Mouse (Mus musculus) cerebellum, adult 2 months (tissue): Measurements from ENCODE around the gene Eml4.

ENCODE experiments used
- CTCF ChIP-seq: fragments of 200-500 bp; IDR thresholded peaks from 2 replicates; pipeline ENCODE4 v1.5.1; 2011; ENCODE audit warnings: low read depth, mild to moderate bottlenecking, control low read depth, low read length, moderate library complexity, borderline replicate concordance; ENCODE audit not compliant: insufficient read depth
- POLR2A ChIP-seq: fragments of 200-500 bp; IDR thresholded peaks from 2 replicates; pipeline ENCODE4 v1.6.1; 2011; ENCODE audit warnings: low read length, control low read depth, borderline replicate concordance; ENCODE audit not compliant: insufficient read depth

GRCm38 (mm10) chr17:83379791-83380190, 29.1 kb downstream of the Eml4 start:
- TF ChIP-seq CTCF (no peak), POLR2A (no peak)
